Mouse (Mus musculus) forebrain, embryonic 15.5 days (tissue): Measurements from ENCODE around the gene Atg16l2. TPM values are rescaled to one million over a fixed set of nuclear protein-coding genes. Genes with fewer than 3 reads are reported as not detected.

ENCODE experiments used
- ATAC-seq: fragments of 200-750 bp; cut with Nextera tagmentation; replicated peaks from 2 replicates; pipeline ENCODE4 v1.8.0; 2017; ENCODE audit warnings: mild to moderate bottlenecking, moderate TSS enrichment, moderate library complexity
- H3K27ac ChIP-seq: fragments of 300-500 bp; sonication (generic); replicated peaks from 2 replicates; pipeline ENCODE4 v1.5.1; 2015; ENCODE audit warnings: mild to moderate bottlenecking, inconsistent platforms
- H3K27me3 ChIP-seq: fragments of 300-500 bp; sonication (generic); 2 replicates; pipeline ENCODE4 v1.6.1; 2015; ENCODE audit warnings: inconsistent platforms
- H3K36me3 ChIP-seq: fragments of 300-500 bp; sonication (generic); 2 replicates; pipeline ENCODE4 v1.6.1; 2015; ENCODE audit warnings: mild to moderate bottlenecking, inconsistent platforms
- H3K4me1 ChIP-seq: fragments of 300-500 bp; sonication (generic); 2 replicates; pipeline ENCODE4 v1.6.1; 2015; ENCODE audit warnings: inconsistent platforms
- H3K4me2 ChIP-seq: fragments of 300-500 bp; sonication (generic); replicated peaks from 2 replicates; pipeline ENCODE4 v1.6.1; 2015; ENCODE audit warnings: mild to moderate bottlenecking, inconsistent platforms
- H3K4me3 ChIP-seq: fragments of 300-500 bp; sonication (generic); 2 replicates; pipeline ENCODE4 v1.5.1; 2015; ENCODE audit warnings: mild to moderate bottlenecking, inconsistent platforms
- H3K9ac ChIP-seq: fragments of 300-500 bp; sonication (generic); replicated peaks from 2 replicates; pipeline ENCODE4 v1.6.1; 2015; ENCODE audit warnings: mild to moderate bottlenecking, inconsistent platforms
- H3K9me3 ChIP-seq: fragments of 300-500 bp; sonication (generic); 2 replicates; pipeline ENCODE4 v1.6.1; 2016; ENCODE audit warnings: inconsistent platforms
- WGBS: fragments of 180-500 bp; shearing (Covaris S2); methylation state at CpG from one replicate; pipeline ENCODE4 v1.1.7; 2015; ENCODE audit warnings: mixed read lengths; 5-methylcytosine and 5-hydroxymethylcytosine counted together
- polyA plus RNA-seq: library from polyadenylated mRNA; unstranded; fragments of >200 nt; fragmentation: Nextera tagmentation; extraction: Ambion mirVana; gene quantifications from 2 replicates; pipeline ENCODE4 v1.2.1, GENCODE M21; 2015

Gene Atg16l2
- polyA plus RNA-seq, 1 experiment from 2014 or later = 23.7 TPM

DNA sequence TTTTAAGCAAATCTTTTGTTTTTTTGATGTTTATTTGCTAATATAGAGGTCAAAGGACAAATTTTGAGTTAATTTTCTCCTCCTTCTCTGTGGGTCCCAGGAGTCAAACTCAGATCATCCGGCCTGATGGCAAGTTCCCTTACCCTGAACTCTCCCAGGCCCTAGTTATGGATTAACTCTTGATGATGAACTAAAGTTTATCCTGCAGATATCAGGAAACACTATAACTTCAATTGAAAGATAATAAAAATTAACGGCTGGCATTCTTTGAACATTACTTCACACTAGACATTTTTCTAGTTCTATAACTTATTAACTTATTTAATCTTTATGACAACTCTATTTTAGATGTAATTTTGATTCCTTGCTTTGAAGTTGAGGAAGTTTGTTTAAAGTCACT, 52.9 kb downstream of the Atg16l2 start:
- H3K9ac ChIP-seq = no peak overlapping the region
- H3K36me3 ChIP-seq = peaks cover 27% of the 10 kb centered on the region
- no peaks in the 10 kb centered on the region for H3K9me3 ChIP-seq
- no peak overlapping the region for H3K4me2 ChIP-seq
- no peak for ATAC-seq
- H3K4me3 ChIP-seq = no peak overlapping the region
- WGBS = 86% methylated on average over 2 of the region's 2 CpGs
- H3K4me1 ChIP-seq = no peaks in the 10 kb centered on the region
- no peak overlapping the region for H3K27ac ChIP-seq
- H3K27me3 ChIP-seq = no peaks in the 10 kb centered on the region

- no peak overlapping the region for H3K4me3 ChIP-seq
- H3K27me3 ChIP-seq = no peaks in the 10 kb centered on the region
- no peaks in the 10 kb centered on the region for H3K9me3 ChIP-seq
- 94% methylated on average over 4 of the region's 4 CpGs for WGBS
- H3K36me3 ChIP-seq = peaks cover 27% of the 10 kb centered on the region
- H3K4me2 ChIP-seq = no peak overlapping the region
- no peak for ATAC-seq
- no peak overlapping the region for H3K27ac ChIP-seq
- H3K4me1 ChIP-seq = no peaks in the 10 kb centered on the region
- H3K9ac ChIP-seq = no peak overlapping the region
These were observed 53.3 kb downstream of the Atg16l2 start for GRCm38 (mm10) chr7:101248760-101249159.

DNA sequence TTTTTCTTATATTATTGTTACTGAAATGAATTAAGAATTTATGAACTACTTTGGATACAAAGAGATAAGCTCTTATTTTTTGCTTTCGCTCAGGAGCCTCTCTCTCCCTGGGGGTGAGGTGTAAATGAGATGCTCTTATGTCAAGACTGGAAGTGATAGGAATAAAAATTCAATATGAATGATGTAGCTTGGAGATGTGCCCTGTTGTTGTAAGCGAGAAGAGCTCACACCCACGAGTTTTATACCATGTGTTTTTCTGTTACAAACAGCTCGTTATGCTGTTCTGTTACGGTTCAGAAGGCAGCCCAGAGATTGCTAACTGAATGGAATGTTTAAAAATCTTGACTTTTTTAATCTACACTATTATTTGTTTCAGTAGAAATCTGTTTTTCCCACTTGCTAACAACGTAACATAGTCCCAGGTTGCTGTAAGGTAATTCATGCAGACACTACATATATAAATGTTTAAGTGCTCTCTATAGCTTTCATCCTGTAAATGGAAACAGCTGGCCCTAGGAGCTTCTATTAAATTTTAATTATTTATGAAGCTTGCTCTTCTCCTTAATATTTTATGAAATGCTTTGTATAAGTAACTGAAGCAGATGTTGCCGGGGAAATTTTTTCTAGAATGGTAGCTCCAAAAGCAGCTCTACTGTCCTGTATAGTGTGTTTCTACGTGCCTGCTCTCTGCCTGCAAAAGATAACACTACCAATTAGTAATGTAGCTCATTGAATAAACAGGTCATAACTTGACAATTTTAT, 65.2 kb downstream of the Atg16l2 start:
- peaks cover 17% of the 10 kb centered on the region for H3K4me1 ChIP-seq

GRCm38 (mm10) chr7:101232716-101233115, 69.3 kb downstream of the Atg16l2 start:
- 51% methylated on average over 3 of the region's 3 CpGs for WGBS
- H3K4me3 ChIP-seq = no peak overlapping the region
- H3K4me2 ChIP-seq = no peak overlapping the region
- no peak for ATAC-seq
- H3K9me3 ChIP-seq = no peaks in the 10 kb centered on the region
- H3K4me1 ChIP-seq = peaks cover 17% of the 10 kb centered on the region
- peaks cover 5% of the 10 kb centered on the region; the same call in 1 of the 2 replicates for H3K36me3 ChIP-seq
- H3K27me3 ChIP-seq = no peaks in the 10 kb centered on the region
- H3K27ac ChIP-seq = no peak overlapping the region; the same call in 1 of the 2 replicates
- H3K9ac ChIP-seq = no peak overlapping the region

More for the DNA sequence above, 65.2 kb downstream of the Atg16l2 start:
- H3K4me3 ChIP-seq = no peak overlapping the region
- no peaks in the 10 kb centered on the region for H3K27me3 ChIP-seq
- no peak overlapping the region for H3K9ac ChIP-seq
- H3K36me3 ChIP-seq = peaks cover 5% of the 10 kb centered on the region; the same call in 1 of the 2 replicates
- no peaks in the 10 kb centered on the region for H3K9me3 ChIP-seq
- ATAC-seq = peak; percentile 68; the same call in 1 of the 2 replicates
- 35% methylated on average over 8 of the region's 8 CpGs for WGBS
- no peak overlapping the region for H3K4me2 ChIP-seq
- peak overlapping the region; percentile 44 for H3K27ac ChIP-seq

DNA sequence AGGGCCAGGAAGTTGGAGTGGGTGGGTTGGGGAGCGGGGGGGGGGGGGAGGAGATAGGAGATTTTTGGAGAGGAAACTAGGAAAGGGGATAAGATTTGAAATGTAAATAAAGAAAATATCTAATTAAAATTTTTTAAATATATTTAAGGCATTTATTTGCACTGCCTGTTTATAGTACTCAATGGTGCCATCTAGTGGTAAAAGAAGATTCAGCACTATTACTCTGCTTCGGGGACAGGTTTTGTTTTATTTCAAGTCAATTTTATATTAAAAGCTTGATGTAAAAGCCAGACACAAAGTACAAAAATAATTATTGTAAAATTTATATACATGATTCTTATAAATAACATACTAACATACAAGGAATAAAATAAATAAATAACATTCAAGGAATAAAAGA, 70.6 kb downstream of the Atg16l2 start:
- Histone ChIP-seq H3K4me1 (peaks cover 9% of the 10 kb centered on the region; the same call in 1 of the 2 replicates), H3K4me2 (no peak overlapping the region), H3K27me3 (no peaks in the 10 kb centered on the region), H3K4me3 (no peak overlapping the region), H3K9me3 (no peaks in the 10 kb centered on the region), H3K9ac (no peak overlapping the region), H3K27ac (no peak overlapping the region), H3K36me3 (peaks cover 5% of the 10 kb centered on the region; the same call in 1 of the 2 replicates)
- ATAC-seq = no peak
- WGBS = 36% methylated on average over 2 of the region's 2 CpGs

DNA sequence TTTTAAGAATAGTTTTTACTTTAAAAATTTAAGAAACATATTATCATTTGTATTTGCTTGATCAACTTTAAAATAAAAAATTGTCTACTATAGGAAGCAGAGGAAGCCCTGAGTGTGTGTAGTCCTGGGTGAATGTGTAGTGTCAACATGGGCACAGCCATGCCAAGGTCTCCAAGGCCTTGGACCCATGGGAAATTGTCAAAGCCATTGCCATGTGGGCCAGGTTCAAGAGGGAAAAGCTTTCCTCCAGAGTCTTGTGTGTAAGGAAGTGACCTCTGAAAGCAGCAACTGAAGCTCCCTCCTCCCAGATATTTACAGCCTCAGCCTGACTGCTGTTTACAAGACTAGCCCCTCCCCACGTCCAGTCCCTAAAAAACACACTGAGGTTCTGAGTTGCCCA, 72.7 kb downstream of the Atg16l2 start:
- no peak overlapping the region for H3K4me2 ChIP-seq
- ATAC-seq = no peak
- no peaks in the 10 kb centered on the region for H3K9me3 ChIP-seq
- H3K4me1 ChIP-seq = peaks cover 9% of the 10 kb centered on the region; the same call in 1 of the 2 replicates
- no peaks in the 10 kb centered on the region for H3K27me3 ChIP-seq
- 0 out of 2 replicates have a peak, but pooled peaks cover 2% of the 10 kb centered on the region for H3K36me3 ChIP-seq
- H3K4me3 ChIP-seq = no peak overlapping the region
- 84% methylated on average over 1 of the region's 1 CpGs for WGBS
- no peak overlapping the region for H3K9ac ChIP-seq
- no peak overlapping the region for H3K27ac ChIP-seq

DNA sequence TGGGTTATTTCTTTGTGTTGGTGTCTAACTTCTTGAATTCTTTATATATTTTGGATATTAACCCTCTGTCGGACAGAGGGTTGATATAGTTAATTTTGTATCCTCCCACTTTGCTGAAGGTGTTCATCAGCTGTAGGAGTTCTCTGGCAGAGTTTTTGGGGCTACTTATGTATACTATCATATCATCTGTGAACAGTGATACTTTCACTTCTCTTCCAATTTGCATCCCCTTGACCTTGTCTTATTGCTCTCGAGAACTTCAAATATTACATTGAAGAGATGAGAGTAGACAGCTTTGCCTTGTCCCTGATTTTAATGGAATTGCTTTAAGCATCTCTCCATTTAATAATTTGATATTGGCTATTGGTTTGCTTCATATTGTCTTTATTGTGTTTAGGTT, 78.5 kb downstream of the Atg16l2 start:
- no peaks in the 10 kb centered on the region for H3K9me3 ChIP-seq
- no peaks in the 10 kb centered on the region for H3K4me1 ChIP-seq
- no peak overlapping the region for H3K4me3 ChIP-seq
- H3K9ac ChIP-seq = no peak overlapping the region
- no peak for ATAC-seq
- no peak overlapping the region for H3K27ac ChIP-seq
- no peak overlapping the region for H3K4me2 ChIP-seq
- no peaks in the 10 kb centered on the region for H3K36me3 ChIP-seq
- no peaks in the 10 kb centered on the region for H3K27me3 ChIP-seq
- WGBS = 94% methylated on average over 2 of the region's 2 CpGs

GRCm38 (mm10) chr7:101216724-101217123, 85.3 kb downstream of the Atg16l2 start:
- ATAC-seq = no peak
- 61% methylated on average over 2 of the region's 2 CpGs for WGBS
- Histone ChIP-seq H3K4me1 (no peaks in the 10 kb centered on the region), H3K4me3 (no peak overlapping the region), H3K36me3 (0 out of 2 replicates have a peak, but pooled peaks cover 3% of the 10 kb centered on the region), H3K27me3 (no peaks in the 10 kb centered on the region), H3K9me3 (no peaks in the 10 kb centered on the region), H3K27ac (no peak overlapping the region), H3K9ac (no peak overlapping the region), H3K4me2 (no peak overlapping the region)

- H3K4me3 ChIP-seq = no peak overlapping the region
- H3K4me1 ChIP-seq = no peaks in the 10 kb centered on the region
- ATAC-seq = no peak
- no peaks in the 10 kb centered on the region for H3K9me3 ChIP-seq
- no peaks in the 10 kb centered on the region for H3K27me3 ChIP-seq
- 79% methylated on average over 3 of the region's 3 CpGs for WGBS
- H3K4me2 ChIP-seq = no peak overlapping the region
- H3K36me3 ChIP-seq = 0 out of 2 replicates have a peak, but pooled peaks cover 3% of the 10 kb centered on the region
- H3K9ac ChIP-seq = no peak overlapping the region
- no peak overlapping the region for H3K27ac ChIP-seq
These were observed 88.4 kb downstream of the Atg16l2 start for GRCm38 (mm10) chr7:101213515-101214263.

Other genes starting within 250 kb of the Atg16l2 start
- gene Fchsd2, start 209.4 kb downstream of the Atg16l2 start, polyA plus RNA-seq = 45.2 and 46.2 TPM in 2 replicates
- gene Stard10, start 14.8 kb upstream of the Atg16l2 start, polyA plus RNA-seq = 5.8 and 8.0 TPM in 2 replicates
- 6.0 and 7.0 TPM in 2 replicates for gene Arap1, start 45.8 kb upstream of the Atg16l2 start, polyA plus RNA-seq
- 0.87 TPM in 1 of 2 replicates, not detected in the other for gene Gm45837, start 108.6 kb upstream of the Atg16l2 start, polyA plus RNA-seq
- 42.5 and 46.4 TPM in 2 replicates for gene Pde2a, start 119.4 kb upstream of the Atg16l2 start, polyA plus RNA-seq